Mouse (Mus musculus) megakaryocyte, embryonic 14.5 days (primary cell): ENCODE data around the gene Hyal2.

ENCODE experiments used
- FLI1 ChIP-seq: IDR thresholded peaks from 2 replicates; pipeline ENCODE4 v1.6.1; 2012; ENCODE audit warnings: low read length, inconsistent platforms, mixed read lengths
- GATA1 ChIP-seq: IDR thresholded peaks from 3 replicates; pipeline ENCODE4 v1.6.1; 2012; ENCODE audit warnings: mixed read lengths, low read length, inconsistent platforms, borderline replicate concordance

- TF ChIP-seq GATA1 (no peak), FLI1 (no peak)
Measured at GRCm38 (mm10) chr9:107617461-107617860, 49.7 kb downstream of the Hyal2 start.
